Mouse (Mus musculus) 3T3-L1 (cell line): ENCODE results near the gene Gusb.

Experiments used
- DNase-seq: peaks from one replicate; pipeline ENCODE4 v3.0.0-alpha.2; 2015; ENCODE audit warnings: low read depth, low spot score

Gusb gene

GRCm38 (mm10) chr5:130023767-130024539 is 21.1 kb upstream of the Gusb start:
- DNase-seq = peak; percentile 100

- DNase-seq = no peak
Observed at GRCm38 (mm10) chr5:130023067-130023766, 20.4 kb upstream of the Gusb start.

- DNase-seq = no peak
Observed at GRCm38 (mm10) chr5:130022366-130022765, 19.5 kb upstream of the Gusb start.

- DNase-seq = no peak
Observed at GRCm38 (mm10) chr5:130021361-130021966, 18.6 kb upstream of the Gusb start.

GRCm38 (mm10) chr5:130019461-130019860 is 16.6 kb upstream of the Gusb start:
- peak; percentile 72 for DNase-seq

GRCm38 (mm10) chr5:130015104-130015503 is 12.3 kb upstream of the Gusb start:
- no peak for DNase-seq

GRCm38 (mm10) chr5:130010961-130011360 is 8.1 kb upstream of the Gusb start:
- DNase-seq = no peak

GRCm38 (mm10) chr5:130009784-130010183 is 6.9 kb upstream of the Gusb start:
- DNase-seq = no peak

- no peak for DNase-seq
Observed at GRCm38 (mm10) chr5:130008034-130008590, 5.3 kb upstream of the Gusb start.

GRCm38 (mm10) chr5:130007344-130007743 is 4.5 kb upstream of the Gusb start:
- DNase-seq = peak; percentile 41

GRCm38 (mm10) chr5:130003229-130003628 is 380 bp upstream of the Gusb start:
- peak; percentile 61 for DNase-seq

GRCm38 (mm10) chr5:130001356-130001987 is 1.4 kb downstream of the Gusb start:
- DNase-seq = peak; percentile 56

GRCm38 (mm10) chr5:130000735-130001134 is 2.1 kb downstream of the Gusb start:
- DNase-seq = no peak

- peak; percentile 86 for DNase-seq
Observed at GRCm38 (mm10) chr5:129999097-129999496, 3.8 kb downstream of the Gusb start.

- DNase-seq = peak; percentile 40
Observed at GRCm38 (mm10) chr5:129997700-129998099, 5.1 kb downstream of the Gusb start.

GRCm38 (mm10) chr5:129994989-129995388 is 7.9 kb downstream of the Gusb start:
- no peak for DNase-seq

- DNase-seq = no peak
Observed at GRCm38 (mm10) chr5:129993374-129993773, 9.5 kb downstream of the Gusb start.

- DNase-seq = no peak
Observed at GRCm38 (mm10) chr5:129991898-129992297, 11.0 kb downstream of the Gusb start.

- DNase-seq = no peak
Observed at GRCm38 (mm10) chr5:129989376-129989775, 13.5 kb downstream of the Gusb start.

GRCm38 (mm10) chr5:129980216-129980615 is 22.6 kb downstream of the Gusb start:
- no peak for DNase-seq

GRCm38 (mm10) chr5:129978608-129979007 is 24.2 kb downstream of the Gusb start:
- DNase-seq = peak; percentile 68

GRCm38 (mm10) chr5:129977768-129978167 is 25.1 kb downstream of the Gusb start:
- DNase-seq = no peak
